ENCODE assay signal across 8 mouse cellular contexts in genomic region chr3:100422392-100423167, GRCm38 (mm10).
DNase-seq lines count a peak whose midpoint lies in the region; ATAC-seq and TF ChIP-seq lines count a peak whose summit lies in the region.

No protein-coding gene starts in this region.

- intact Hi-C loops in gastrocnemius, adult 2 months (cut with DNase I) = loop anchor here (2.0 kb wide), 1 partner anchor 146 kb away; no protein-coding TSS in a partner anchor

- no peaks in the 10 kb centered on the region for H3K9me3 ChIP-seq in hindbrain, embryonic 11.5 days (ENCODE audit: control insufficient read depth, low read length)
- no peaks in the 10 kb centered on the region for H3K9me3 ChIP-seq in hindbrain, embryonic 13.5 days
- H3K9me3 ChIP-seq in E14TG2a.4 (ENCODE audit: low read length) = no peaks in the 10 kb centered on the region
- no peaks in the 10 kb centered on the region for H3K9me3 ChIP-seq in limb, embryonic 11.5 days (ENCODE audit: control insufficient read depth, low read length)

- H3K4me1 ChIP-seq in hindbrain, embryonic 11.5 days (replicated peaks; ENCODE audit: control insufficient read depth, insufficient read depth, low read length) = peaks cover 2% of the 10 kb centered on the region; the same call in 1 of the 2 replicates
- H3K4me1 ChIP-seq in hindbrain, embryonic 13.5 days (replicated peaks) = peaks cover 6% of the 10 kb centered on the region
- H3K4me1 ChIP-seq in E14TG2a.4 (replicated peaks; ENCODE audit: low read depth, low read length) = peaks cover 54% of the 10 kb centered on the region
- no peaks in the 10 kb centered on the region for H3K4me1 ChIP-seq in limb, embryonic 11.5 days (ENCODE audit: control insufficient read depth, insufficient read depth, low read length)

- H3K27me3 ChIP-seq in hindbrain, embryonic 11.5 days (ENCODE audit: control insufficient read depth, insufficient read depth, low read length) = no peaks in the 10 kb centered on the region
- H3K27me3 ChIP-seq in hindbrain, embryonic 13.5 days = no peaks in the 10 kb centered on the region
- H3K27me3 ChIP-seq in E14TG2a.4 (ENCODE audit: insufficient read depth, low read length) = no peaks in the 10 kb centered on the region
- no peaks in the 10 kb centered on the region for H3K27me3 ChIP-seq in limb, embryonic 11.5 days (ENCODE audit: control insufficient read depth, insufficient read depth, low read length)

- no peak overlapping the region for H3K9ac ChIP-seq in hindbrain, embryonic 11.5 days (ENCODE audit: low read depth, low read length)
- H3K9ac ChIP-seq in hindbrain, embryonic 13.5 days = no peak overlapping the region
- no peak overlapping the region for H3K9ac ChIP-seq in limb, embryonic 11.5 days (ENCODE audit: low read length)

- H3K36me3 ChIP-seq in hindbrain, embryonic 11.5 days (ENCODE audit: control insufficient read depth, insufficient read depth, low read length) = no peaks in the 10 kb centered on the region
- H3K36me3 ChIP-seq in hindbrain, embryonic 13.5 days = no peaks in the 10 kb centered on the region
- H3K36me3 ChIP-seq in E14TG2a.4 (ENCODE audit: insufficient read depth, low read length) = no peaks in the 10 kb centered on the region
- H3K36me3 ChIP-seq in limb, embryonic 11.5 days (ENCODE audit: control insufficient read depth, insufficient read depth, low read length) = no peaks in the 10 kb centered on the region

- no peak overlapping the region for H3K4me2 ChIP-seq in hindbrain, embryonic 11.5 days (replicated peaks; ENCODE audit: low read depth, low read length)
- H3K4me2 ChIP-seq in hindbrain, embryonic 13.5 days = no peak overlapping the region
- H3K4me2 ChIP-seq in limb, embryonic 11.5 days (ENCODE audit: low read depth, severe bottlenecking) = no peak overlapping the region

- peak; percentile 69 for ATAC-seq in hindbrain, embryonic 11.5 days (ENCODE audit: low FRiP score)
- no peak for ATAC-seq in hindbrain, embryonic 13.5 days (ENCODE audit: low FRiP score)
- no peak for ATAC-seq in limb, embryonic 11.5 days (ENCODE audit: insufficient number of reproducible peaks, low FRiP score, low TSS enrichment, low read depth)

- H3K27ac ChIP-seq in hindbrain, embryonic 11.5 days (ENCODE audit: low read depth, low read length) = no peak overlapping the region
- no peak overlapping the region for H3K27ac ChIP-seq in hindbrain, embryonic 13.5 days
- H3K27ac ChIP-seq in gastrocnemius, adult 2 months = no peak overlapping the region
- no peak overlapping the region for H3K27ac ChIP-seq in limb, embryonic 11.5 days (replicated peaks; ENCODE audit: low read depth, low read length)

- H3K4me3 ChIP-seq in hindbrain, embryonic 11.5 days (ENCODE audit: low read depth, low read length) = no peak overlapping the region
- no peak overlapping the region for H3K4me3 ChIP-seq in hindbrain, embryonic 13.5 days
- H3K4me3 ChIP-seq in E14TG2a.4 (replicated peaks; ENCODE audit: low read length) = no peak overlapping the region
- H3K4me3 ChIP-seq in gastrocnemius, adult 2 months = no peak overlapping the region
- H3K4me3 ChIP-seq in limb, embryonic 11.5 days (ENCODE audit: low read depth, low read length) = no peak overlapping the region

- 73% methylated on average over 10 of the region's 10 CpGs for WGBS in hindbrain, embryonic 11.5 days
- 66% methylated on average over 10 of the region's 10 CpGs for WGBS in hindbrain, embryonic 13.5 days
- WGBS in limb, embryonic 11.5 days = 72% methylated on average over 10 of the region's 10 CpGs

- DNase-seq in hindbrain, embryonic 11.5 days (ENCODE audit: low spot score) = peak; percentile 72
- DNase-seq in c-Kit-negative CD71-positive TER-119-positive erythroid progenitor cells, embryonic 14.5 days (ENCODE audit: low read depth, low spot score) = peak; percentile 83
- DNase-seq in gastrocnemius, adult 2 months = peak; percentile 39
- DNase-seq in limb, embryonic 11.5 days (ENCODE audit: low spot score) = peak; percentile 50
- peak; percentile 66 to 68 for DNase-seq in natural killer cell, adult 2 months (ENCODE audit: low spot score in 2 of 2)
- no peak for DNase-seq in Muller cell, postnatal 12 days (ENCODE audit: inconsistent ontology term)

- peak; percentile 71 for TF ChIP-seq CTCF in E14TG2a.4 (conservative IDR thresholded peaks at IDR 0.05; ENCODE audit: low read length)
- peak; percentile 65 for TF ChIP-seq CTCF in gastrocnemius, adult 2 months (IDR thresholded peaks at IDR 0.05)
